Comparison of ENCODE assay signal across 19 mouse cellular contexts in genomic region chr4:76361546-76361945, GRCm38 (mm10).
DNase-seq lines count a peak whose midpoint lies in the region; ATAC-seq and TF ChIP-seq lines count a peak whose summit lies in the region.
"Had no signal": no experiment of that assay in that cellular context is flagged by ENCODE, and none has a peak within 500 bp of the region (broad histone marks: within the 10 kb centered on the region; RNA-seq: fewer than 3 reads in every experiment).

No protein-coding gene starts in this region.

- no peak for TF ChIP-seq CTCF in kidney, adult 2 months (conservative IDR thresholded peaks at IDR 0.05; ENCODE audit: insufficient read depth, insufficient read length, low read depth, low read length)

- no peak for DNase-seq in cerebellum, adult 11 months
- peak; percentile 48 for DNase-seq in kidney, adult 2 months
- DNase-seq in kidney, adult 18-20 months: no peak
- DNase-seq in lung, postnatal 10 days: peak; percentile 11
- DNase-seq in lung, postnatal 14 days: no peak
- peak; percentile 50 for DNase-seq in adrenal gland, postnatal 14 days
- DNase-seq: heart, adult 18-20 months; heart, postnatal 36 days; kidney, postnatal 4 days; spleen, adult 18-20 months had no signal

- 27% methylated on average over 1 of the region's 1 CpGs for WGBS in kidney, adult 2 months

- no peaks in the 10 kb centered on the region for H3K36me3 ChIP-seq in kidney, adult 2 months (ENCODE audit: control insufficient read depth, insufficient read depth, low read length)
- H3K36me3 ChIP-seq: embryonic facial prominence, embryonic 13.5 days; hindbrain, embryonic 15.5 days; limb, embryonic 15.5 days; midbrain, embryonic 15.5 days had no signal

- peak; percentile 49; the same call in 1 of the 2 replicates for ATAC-seq in cerebellum, adult (ENCODE audit: insufficient number of reproducible peaks, low FRiP score, low TSS enrichment)
- no peak for ATAC-seq in frontal cortex, adult (ENCODE audit: low TSS enrichment)
- ATAC-seq: forebrain, embryonic 16.5 days; intestine, embryonic 16.5 days; midbrain, embryonic 15.5 days had no signal

- no peak for TF ChIP-seq POLR2A in kidney, adult 2 months (IDR thresholded peaks at IDR 0.05; ENCODE audit: low read depth, low read length)

- no peaks in the 10 kb centered on the region for H3K27me3 ChIP-seq in kidney, adult 2 months (replicated peaks; ENCODE audit: control insufficient read depth, insufficient read depth, low read length)
- H3K27me3 ChIP-seq: CH12.LX; embryonic facial prominence, embryonic 13.5 days; hindbrain, embryonic 15.5 days; limb, embryonic 15.5 days; midbrain, embryonic 15.5 days had no signal

- peaks cover 12% of the 10 kb centered on the region; the same call in 1 of the 2 replicates for H3K4me1 ChIP-seq in kidney, adult 2 months (ENCODE audit: control insufficient read depth, insufficient read depth, low read length)

- H3K4me3 ChIP-seq in kidney, adult 2 months (ENCODE audit: insufficient read depth, low read depth, low read length): no peak overlapping the region
- H3K4me3 ChIP-seq: embryonic facial prominence, embryonic 13.5 days; hindbrain, embryonic 15.5 days; limb, embryonic 15.5 days; midbrain, embryonic 15.5 days had no signal

- H3K27ac ChIP-seq in kidney, adult 2 months (ENCODE audit: insufficient read depth, low read depth, low read length): no peak overlapping the region
- H3K27ac ChIP-seq: embryonic facial prominence, embryonic 13.5 days; hindbrain, embryonic 15.5 days; limb, embryonic 15.5 days; midbrain, embryonic 15.5 days had no signal

Comparison
In these comparisons a context has a peak if more than half of its experiments do, and no peak if none do; other contexts are left out.
1. DNase-seq: peak in kidney, adult 2 months (single experiment), lung, postnatal 10 days (single experiment) and adrenal gland, postnatal 14 days (single experiment); none in cerebellum, adult 11 months (single experiment), kidney, adult 18-20 months (single experiment) and lung, postnatal 14 days (single experiment).